Mouse (Mus musculus) spleen, postnatal 4 days (tissue): Measurements from ENCODE around the gene 2010111I01Rik.

Source experiments
- DNase-seq, 2 experiments: peaks; one replicate each; pipeline ENCODE4 v3.0.0; 2022; ENCODE audit warnings: low spot score in 2 of 2

2010111I01Rik gene

GRCm38 (mm10) chr13:63242401-63243192, 277.9 kb downstream of the 2010111I01Rik start:
- no peak for DNase-seq

GRCm38 (mm10) chr13:63243586-63243985, 278.9 kb downstream of the 2010111I01Rik start:
- DNase-seq: no peak

DNA sequence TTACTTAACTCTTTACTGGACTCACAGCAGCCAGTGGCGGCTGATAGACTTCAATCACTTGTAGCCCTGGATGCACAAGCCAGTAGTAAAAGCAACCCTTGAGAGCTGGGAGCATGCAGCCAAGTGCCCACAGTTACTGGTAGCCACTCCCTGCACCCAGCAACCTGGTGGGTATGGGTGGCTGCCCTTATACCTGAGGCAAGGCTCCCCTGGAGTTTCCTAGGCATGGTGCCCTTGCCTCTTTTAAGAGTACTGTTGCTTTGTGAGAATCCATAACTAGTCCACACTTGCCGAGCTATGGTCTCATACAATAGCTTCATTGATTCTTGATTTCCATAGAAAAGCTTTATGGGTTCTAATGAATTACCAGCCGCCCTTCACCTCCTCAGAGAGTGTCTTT, 279.7 kb downstream of the 2010111I01Rik start:
- DNase-seq: no peak

DNA sequence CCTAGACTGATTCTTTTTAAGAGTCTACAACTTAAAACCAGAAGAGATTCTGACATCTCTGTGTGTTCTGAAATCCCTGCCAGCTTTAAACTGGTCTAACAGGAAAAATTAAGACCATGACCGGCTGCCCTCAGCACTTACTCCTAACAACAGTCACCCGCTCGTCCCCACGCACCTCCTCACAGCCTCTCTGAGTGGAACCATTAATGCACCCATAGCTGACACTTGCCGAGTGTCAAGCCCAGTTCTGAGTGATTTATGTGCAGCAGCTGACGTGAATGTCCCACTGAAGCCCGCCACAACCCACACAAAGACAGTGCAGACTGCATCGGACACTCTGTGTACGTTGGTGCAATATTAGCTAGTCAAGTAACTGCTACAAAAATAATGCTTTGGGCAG, 280.5 kb downstream of the 2010111I01Rik start:
- no peak for DNase-seq

DNA sequence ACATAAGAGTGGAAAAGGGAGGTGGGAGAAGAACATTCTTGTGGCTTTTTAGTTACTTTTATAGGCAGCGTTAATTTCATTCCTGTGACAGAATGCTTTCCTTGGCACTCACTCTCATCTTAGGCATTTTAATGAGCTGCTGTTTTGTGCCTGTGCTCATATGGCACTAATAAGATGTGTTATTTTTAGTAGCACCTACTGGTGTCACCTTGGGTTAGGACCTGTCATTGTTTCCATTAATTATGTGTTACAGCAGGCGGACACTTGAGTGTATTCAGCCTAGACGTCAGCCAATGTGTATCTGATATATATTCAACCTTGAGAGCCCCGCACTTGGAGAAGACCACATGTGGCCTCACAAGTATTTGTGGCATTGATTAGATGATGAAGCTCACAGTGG, 281.1 kb downstream of the 2010111I01Rik start:
- no peak for DNase-seq

DNA sequence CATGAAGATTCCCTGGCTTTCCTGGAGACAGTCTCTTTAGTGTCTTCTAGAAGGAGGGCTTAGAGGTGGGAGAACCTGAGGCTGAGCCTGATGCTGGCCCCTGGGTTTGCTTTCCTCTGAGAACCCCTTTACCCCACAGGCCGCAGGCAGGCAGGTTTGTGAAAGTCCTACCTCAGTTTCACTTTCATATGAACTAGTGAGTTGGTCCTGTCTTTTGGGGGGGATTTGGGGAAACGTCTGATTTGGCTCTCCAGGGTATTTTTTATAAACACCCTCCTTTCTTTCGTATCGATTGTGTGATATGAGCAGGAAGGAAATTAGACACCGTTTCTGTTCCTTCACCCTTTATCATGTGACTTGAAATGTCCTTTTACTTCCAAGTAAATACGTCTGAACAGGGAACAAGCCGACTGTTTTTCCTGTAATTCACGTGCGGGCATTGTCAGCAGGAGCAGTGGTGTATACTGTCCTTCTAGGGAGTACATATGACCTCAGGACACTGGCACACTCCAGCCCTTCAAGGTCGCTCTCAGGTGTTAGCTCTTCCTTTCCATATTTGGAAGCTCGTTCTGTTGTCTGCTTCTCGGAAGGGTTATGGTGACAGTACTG, 281.7 kb downstream of the 2010111I01Rik start:
- no peak for DNase-seq

DNA sequence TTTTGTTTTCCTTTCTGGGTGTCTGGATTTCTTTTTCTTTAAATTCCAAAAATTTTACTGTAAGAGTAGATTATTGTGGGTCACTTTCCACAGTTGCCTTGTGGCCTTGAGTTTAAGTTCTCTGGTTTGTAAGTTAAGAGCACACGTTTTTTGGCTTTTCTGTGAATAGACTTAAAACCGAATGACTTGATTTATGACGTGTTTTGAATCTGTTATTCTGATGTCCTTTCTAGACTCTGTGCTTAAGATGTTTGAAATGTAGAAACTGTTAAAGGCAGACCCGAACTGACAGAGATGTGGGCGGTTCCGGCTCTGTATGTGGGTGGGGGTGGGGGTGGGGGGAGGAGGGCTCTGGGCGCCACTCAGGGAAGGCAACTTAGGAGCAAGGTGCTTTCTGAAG, 282.3 kb downstream of the 2010111I01Rik start:
- no peak for DNase-seq

- no peak for DNase-seq
Observed at GRCm38 (mm10) chr13:63247631-63248030, 282.9 kb downstream of the 2010111I01Rik start.

GRCm38 (mm10) chr13:63248318-63248717, 283.6 kb downstream of the 2010111I01Rik start:
- DNase-seq: no peak

DNA sequence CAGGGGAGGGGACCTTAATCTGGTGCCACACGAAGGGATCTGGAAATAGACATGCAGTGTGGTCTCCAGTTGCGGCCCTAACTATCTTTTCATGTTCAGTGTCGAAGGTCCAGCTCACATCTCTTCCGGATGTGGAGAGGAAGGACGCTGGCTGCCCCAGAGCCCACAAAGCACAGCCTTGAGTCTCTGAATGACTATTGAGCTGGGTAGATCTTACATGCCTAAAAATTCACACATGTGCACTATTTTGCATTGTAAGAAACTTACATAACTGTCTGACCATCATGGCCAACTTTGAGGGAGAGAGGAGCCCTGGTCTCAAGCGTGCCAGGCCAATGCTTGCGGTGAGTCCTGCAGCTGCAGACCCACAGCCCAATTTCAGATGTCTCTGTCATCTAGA, 284.5 kb downstream of the 2010111I01Rik start:
- no peak for DNase-seq

DNA sequence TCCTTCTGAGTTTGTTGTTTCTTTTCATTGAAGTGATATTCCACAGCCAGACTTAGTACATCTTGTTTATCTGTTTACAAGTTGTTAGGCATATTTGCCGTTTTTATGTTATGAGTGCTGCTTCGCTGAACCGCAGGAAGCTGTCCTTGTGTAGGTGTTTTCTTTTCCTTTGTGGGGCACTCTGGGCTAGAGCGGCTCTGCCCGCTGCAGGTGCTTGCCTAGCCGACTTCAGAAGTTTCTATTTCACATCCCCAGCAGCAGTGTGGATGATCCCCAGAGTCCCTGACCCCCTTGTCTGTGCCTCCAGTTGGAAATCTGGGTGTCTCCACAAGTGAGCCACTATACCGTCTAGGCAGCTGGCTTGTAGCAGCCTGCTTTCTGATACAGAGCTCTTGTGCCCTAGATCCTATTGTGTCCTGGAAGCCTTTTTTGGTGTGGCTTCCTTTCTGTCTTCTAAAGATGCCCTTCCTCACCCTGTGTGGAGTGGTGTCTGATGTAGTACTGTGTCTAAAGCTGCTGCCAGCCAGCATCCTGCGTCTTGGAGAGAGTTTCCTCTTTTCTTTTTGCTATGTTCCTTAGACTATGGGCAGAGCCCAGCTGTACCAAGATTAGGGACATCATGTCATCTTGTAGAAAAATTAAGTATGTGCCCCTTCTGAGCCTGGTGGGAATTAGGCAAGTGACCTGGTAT, 285.2 kb downstream of the 2010111I01Rik start:
- no peak for DNase-seq

DNA sequence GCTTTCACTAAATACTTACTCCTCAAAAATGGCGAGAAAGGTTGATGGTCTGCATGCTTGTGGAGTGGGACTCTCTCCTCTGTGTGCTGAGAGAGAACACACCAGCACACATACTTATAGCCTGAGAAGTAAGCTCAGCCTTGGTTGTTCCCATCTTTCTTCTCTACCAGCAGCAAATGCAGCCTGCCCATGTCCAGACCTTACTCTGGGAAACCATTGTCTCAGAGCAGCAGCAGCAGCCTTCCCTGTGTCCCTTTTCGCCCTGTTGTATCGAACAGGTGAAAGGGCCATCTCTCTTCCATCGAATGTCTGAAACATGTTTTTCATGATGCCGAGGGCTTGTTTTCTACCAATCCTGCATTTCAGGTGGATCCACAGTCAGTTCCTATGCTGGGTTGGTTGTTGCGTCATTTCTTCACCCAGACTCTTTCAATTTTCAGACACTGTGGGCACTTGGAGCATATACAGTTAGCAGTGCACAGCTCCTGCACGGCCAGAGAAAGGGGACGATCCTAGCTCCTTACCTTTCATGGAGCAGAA, 285.8 kb downstream of the 2010111I01Rik start:
- DNase-seq: no peak

DNA sequence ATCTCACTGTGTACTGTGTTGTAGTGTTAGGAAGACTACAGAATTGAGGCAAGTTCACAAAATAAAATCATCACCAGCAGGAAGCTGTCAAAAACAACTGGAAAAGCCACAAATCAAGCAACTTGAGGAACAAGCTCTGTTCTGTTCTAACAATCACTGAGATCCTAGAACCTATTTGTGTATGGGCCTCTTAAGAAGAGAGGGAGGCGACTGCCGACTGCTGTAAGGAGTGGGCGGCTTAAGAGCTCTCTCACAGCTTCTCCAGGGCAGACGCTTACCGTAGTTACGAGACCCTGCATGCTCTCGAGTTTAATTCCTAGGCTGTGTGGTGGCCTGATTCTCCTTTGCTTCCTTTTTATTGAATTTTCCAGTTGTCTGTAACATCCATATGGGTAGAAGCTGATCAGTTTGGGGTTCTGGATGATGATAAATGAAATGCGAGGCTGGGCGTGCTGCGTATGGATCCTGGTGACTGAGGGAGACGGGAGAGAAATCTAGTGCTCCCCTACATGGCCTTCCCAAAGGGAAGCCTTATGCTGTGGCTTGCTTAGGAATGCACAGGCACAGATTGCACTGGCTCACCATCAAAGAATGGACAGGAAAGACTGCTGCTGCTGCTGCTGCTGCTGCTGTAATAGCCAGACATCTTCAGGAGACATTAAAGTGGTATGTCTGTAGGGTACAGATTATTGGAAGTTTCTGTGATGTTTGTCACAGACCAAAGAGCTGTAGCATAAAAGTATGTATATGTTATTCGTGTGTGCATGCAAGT, 286.6 kb downstream of the 2010111I01Rik start:
- no peak for DNase-seq

DNA sequence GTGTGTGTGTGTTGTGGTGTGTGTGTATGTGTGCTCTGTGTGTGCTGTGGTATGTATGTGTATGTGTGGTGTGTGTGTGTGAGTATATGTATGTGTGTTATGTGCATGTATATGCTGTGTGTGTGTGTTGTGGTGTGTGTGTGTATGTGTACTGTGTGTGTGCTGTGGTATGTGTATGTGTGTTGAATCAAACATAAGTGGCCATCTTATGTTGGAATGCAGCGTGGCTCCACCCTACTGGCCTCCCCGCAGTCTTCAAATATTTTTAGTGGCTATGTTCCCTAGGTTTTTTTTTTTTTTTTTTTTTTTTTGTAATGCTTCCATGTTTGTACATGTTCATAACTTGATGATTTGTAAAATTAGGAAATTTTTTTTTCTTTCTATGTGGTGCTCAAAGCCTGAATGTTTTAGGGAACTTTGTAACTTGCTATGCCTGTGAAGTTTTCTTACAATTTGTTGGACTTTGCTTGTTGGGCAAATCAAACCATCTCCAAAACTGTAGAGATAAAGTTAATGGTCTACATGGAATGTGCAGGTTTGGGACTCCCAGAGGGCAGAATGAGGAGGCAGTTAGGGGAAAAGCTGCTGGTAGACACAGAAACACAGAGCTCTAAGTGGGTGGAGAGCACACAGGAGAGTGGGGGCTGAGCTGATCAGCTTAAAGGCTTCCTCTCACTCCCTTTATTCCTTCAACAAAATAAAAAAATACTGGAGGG, 287.8 kb downstream of the 2010111I01Rik start:
- DNase-seq: no peak

DNA sequence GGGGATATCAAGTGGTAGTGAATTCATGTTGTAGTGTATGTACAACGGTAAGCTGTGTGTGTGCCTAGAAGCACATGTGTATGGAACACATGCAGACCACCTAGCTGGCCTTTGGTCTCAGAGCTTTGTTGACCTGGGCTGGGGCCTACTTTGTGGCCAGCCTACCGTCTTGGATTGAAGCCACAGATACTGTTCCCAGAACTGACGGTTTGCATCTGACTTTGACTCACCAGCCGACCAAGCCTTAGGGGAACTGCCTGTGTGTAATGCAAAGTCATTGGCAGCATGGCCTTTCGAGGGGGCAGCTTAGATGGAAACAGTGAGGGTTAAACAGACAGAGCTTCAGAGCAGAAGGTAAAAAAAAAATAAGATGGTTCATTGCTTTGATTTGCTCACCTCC, 288.5 kb downstream of the 2010111I01Rik start:
- DNase-seq: no peak

DNA sequence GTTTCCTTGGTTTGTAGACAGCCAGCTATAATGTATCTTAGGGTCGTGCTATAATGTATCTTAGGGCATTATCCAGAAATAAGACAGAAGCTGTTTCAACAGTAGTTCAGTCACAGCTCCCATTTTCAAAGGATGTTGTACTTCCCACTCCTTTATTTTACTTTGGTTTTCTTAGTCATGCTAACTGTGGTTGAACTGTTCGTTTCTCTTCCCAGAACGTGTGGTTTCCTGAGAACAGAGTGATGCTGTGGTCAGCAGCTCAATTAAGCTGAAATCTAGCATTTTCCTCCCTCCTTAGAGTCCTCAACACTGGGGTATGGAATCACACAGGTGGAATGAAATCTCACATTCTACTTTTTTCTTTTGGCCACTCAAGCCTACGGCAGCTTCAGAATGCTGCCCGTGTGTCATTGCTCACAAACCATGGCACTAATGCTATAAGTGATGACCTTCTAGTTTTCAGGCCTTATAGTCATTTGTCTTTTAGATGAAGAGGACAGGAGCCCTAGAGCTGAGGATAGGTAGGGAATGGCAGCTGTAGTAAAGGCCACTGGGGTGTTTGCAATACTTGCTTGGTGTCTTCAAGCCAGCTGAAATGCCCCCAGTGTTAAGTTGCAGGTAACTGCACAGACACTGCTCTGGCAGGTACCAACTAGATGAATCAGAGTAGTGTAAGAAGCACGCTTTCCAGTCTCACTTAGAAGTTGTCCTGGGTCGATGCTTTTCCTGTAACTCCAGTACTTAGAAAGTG, 289.4 kb downstream of the 2010111I01Rik start:
- DNase-seq: no peak

DNA sequence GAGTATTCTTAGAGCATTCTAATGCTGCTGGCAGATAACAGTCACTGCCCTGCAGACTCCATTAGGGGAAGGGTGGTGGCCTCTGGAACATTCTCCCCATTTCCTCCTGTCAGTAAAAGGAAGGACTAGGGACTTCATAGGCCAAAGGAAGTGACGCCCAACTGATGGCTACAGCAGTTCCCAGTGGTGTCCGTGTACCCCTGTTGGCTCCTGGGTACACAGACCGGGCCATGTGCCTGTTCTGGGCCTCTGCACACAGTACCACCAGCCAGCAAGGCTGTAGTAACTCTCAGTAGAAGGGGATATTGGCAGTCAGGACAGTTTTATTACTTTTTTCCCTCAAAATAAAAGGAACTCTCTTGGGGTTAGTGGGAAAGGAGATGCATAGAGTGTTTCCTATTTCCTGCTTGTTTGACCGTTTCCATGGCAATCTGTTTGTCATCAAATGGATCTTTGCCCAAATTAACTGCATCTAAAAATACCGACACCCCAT, 290.9 kb downstream of the 2010111I01Rik start:
- no peak for DNase-seq

GRCm38 (mm10) chr13:63256146-63256545, 291.5 kb downstream of the 2010111I01Rik start:
- DNase-seq: no peak

DNA sequence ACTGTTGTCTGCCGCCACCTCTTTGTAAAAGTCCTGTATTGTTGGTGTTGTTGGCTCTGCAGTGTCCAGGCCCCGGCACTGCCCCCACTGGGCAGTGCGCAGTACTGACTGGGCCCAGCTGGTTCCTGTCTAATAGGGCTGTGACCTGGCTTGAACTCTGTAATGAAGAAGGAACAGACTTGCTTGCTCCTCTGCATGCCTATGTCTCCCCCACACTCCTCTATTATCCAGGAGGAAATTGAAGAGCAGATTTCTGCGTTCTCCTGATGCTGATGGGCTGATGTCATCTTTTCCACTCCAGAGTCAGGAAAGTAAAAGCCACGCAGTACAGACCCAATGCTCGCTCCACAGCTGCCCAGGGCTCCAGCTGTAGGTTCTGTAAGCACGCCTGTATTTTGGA, 292.1 kb downstream of the 2010111I01Rik start:
- no peak for DNase-seq

- DNase-seq: no peak
Observed at GRCm38 (mm10) chr13:63258167-63258582, 293.5 kb downstream of the 2010111I01Rik start.
